Comparison of ENCODE assay signal across 10 mouse cellular contexts in the genomic region with DNA sequence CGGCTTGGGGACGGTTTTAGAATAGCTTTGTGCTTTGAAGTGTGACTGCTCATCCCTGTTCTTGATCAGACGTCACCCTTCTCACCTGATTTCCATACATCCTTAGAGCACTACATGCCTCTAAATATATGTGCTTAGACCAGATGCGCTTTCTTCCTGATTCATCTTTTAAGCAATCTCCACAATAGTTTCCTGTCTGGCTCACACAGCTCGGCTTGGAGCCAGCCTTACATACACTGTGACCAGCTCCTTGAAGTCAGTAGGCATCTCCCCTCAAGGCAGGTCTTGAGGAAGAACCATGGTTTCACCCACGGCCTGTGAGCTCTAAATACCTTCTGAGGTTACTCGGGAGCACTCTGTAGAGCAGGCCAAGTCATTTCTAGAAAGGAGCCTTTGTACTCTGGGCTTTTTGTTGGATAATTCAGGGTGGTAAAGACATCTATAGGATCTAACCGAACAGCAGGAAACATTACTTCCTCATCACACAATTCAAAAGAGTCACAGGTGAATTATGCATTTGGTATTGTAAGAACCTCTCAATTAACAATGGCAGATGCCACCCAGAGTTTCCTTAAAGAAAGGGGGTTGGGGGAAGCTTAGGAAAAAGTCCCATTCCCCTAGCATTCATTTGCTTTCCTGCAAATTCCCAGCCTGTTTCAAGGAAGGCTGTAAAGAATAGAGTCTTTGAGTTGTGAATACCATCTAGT.
DNase-seq lines count a peak whose midpoint lies in the region; ATAC-seq and TF ChIP-seq lines count a peak whose summit lies in the region.
"Had no signal": no experiment of that assay in that cellular context is flagged by ENCODE, and none has a peak within 500 bp of the region (broad histone marks: within the 10 kb centered on the region; RNA-seq: fewer than 3 reads in every experiment).

No protein-coding gene starts in this region.

- TF ChIP-seq EP300 in lung, postnatal 0 days (IDR thresholded peaks at IDR 0.05): no peak

- no peaks in the 10 kb centered on the region for H3K36me3 ChIP-seq in heart, embryonic 15.5 days
- no peaks in the 10 kb centered on the region for H3K36me3 ChIP-seq in lung, postnatal 0 days (ENCODE audit: insufficient read depth, low read length)
- peaks cover 36% of the 10 kb centered on the region for H3K36me3 ChIP-seq in neural tube, embryonic 12.5 days

- DNase-seq in heart, postnatal 25 days (ENCODE audit: low spot score): no peak
- DNase-seq in lung, postnatal 0 days (ENCODE audit: low spot score): peak; percentile 21
- DNase-seq in lung, postnatal 14 days: no peak
- peak; percentile 49 for DNase-seq in fat pad, adult 2 months (ENCODE audit: extremely low read depth, low read depth, low spot score)
- no peak for DNase-seq in urinary bladder, postnatal 25 days (ENCODE audit: low spot score)
- no peak for DNase-seq in retina, embryonic 14.5 days (ENCODE audit: low spot score)

- H3K4me2 ChIP-seq in heart, embryonic 15.5 days: no peak overlapping the region
- no peak overlapping the region for H3K4me2 ChIP-seq in lung, postnatal 0 days (replicated peaks; ENCODE audit: low read depth, low read length)
- no peak overlapping the region for H3K4me2 ChIP-seq in neural tube, embryonic 12.5 days (replicated peaks)

- no peak overlapping the region for H3K9ac ChIP-seq in heart, embryonic 15.5 days
- no peak overlapping the region for H3K9ac ChIP-seq in lung, postnatal 0 days (replicated peaks; ENCODE audit: low read depth)
- H3K9ac ChIP-seq in neural tube, embryonic 12.5 days: no peak overlapping the region

- WGBS in heart, embryonic 15.5 days: 74% methylated on average over 8 of the region's 8 CpGs
- whole genome bisulfite sequencing in lung, postnatal 0 days: 64% methylated on average over 8 of the region's 8 CpGs
- 43% methylated on average over 8 of the region's 8 CpGs for WGBS in neural tube, embryonic 12.5 days

- H3K4me3 ChIP-seq in heart, embryonic 15.5 days: no peak overlapping the region
- no peak overlapping the region for H3K4me3 ChIP-seq in lung, postnatal 0 days (ENCODE audit: low read depth, low read length)
- H3K4me3 ChIP-seq in neural tube, embryonic 12.5 days: no peak overlapping the region

- no peaks in the 10 kb centered on the region for H3K9me3 ChIP-seq in heart, embryonic 15.5 days (replicated peaks)
- no peaks in the 10 kb centered on the region for H3K9me3 ChIP-seq in lung, postnatal 0 days (ENCODE audit: low read length)
- H3K9me3 ChIP-seq in neural tube, embryonic 12.5 days: no peaks in the 10 kb centered on the region

- no peak for ATAC-seq in heart, embryonic 15.5 days (replicated peaks; ENCODE audit: insufficient number of reproducible peaks, insufficient read depth, low FRiP score, low read depth)
- no peak for ATAC-seq in lung, postnatal 0 days
- 0 out of 2 replicates have a peak, but pooled peaks have one; percentile 13 for ATAC-seq in neural tube, embryonic 12.5 days (ENCODE audit: low FRiP score, low read depth)
- ATAC-seq: inflammation-experienced regulatory T-cells, adult 6 months had no signal

- H3K27ac ChIP-seq in heart, embryonic 15.5 days: 0 out of 2 replicates have a peak overlapping the region, but pooled peaks have one; percentile 2
- H3K27ac ChIP-seq in lung, postnatal 0 days (ENCODE audit: low read length): no peak overlapping the region
- H3K27ac ChIP-seq in neural tube, embryonic 12.5 days: no peak overlapping the region
- H3K27ac ChIP-seq: macrophage had no signal

- H3K27me3 ChIP-seq in heart, embryonic 15.5 days: no peaks in the 10 kb centered on the region
- H3K27me3 ChIP-seq in lung, postnatal 0 days (replicated peaks; ENCODE audit: insufficient read depth, low read length): no peaks in the 10 kb centered on the region
- H3K27me3 ChIP-seq in neural tube, embryonic 12.5 days (replicated peaks): no peaks in the 10 kb centered on the region

- intact Hi-C loops in heart, postnatal 25 days (cut with DNase I): loop anchor here (5.0 kb wide), 2 partner anchors 33 to 53 kb away; no protein-coding TSS in a partner anchor

- H3K4me1 ChIP-seq in heart, embryonic 15.5 days (replicated peaks): no peaks in the 10 kb centered on the region
- peaks cover 3% of the 10 kb centered on the region; the same call in 1 of the 2 replicates for H3K4me1 ChIP-seq in lung, postnatal 0 days (ENCODE audit: insufficient read depth, low read depth, low read length)
- H3K4me1 ChIP-seq in neural tube, embryonic 12.5 days: peaks cover 13% of the 10 kb centered on the region; the same call in 1 of the 2 replicates

- no peak for TF ChIP-seq CTCF in lung, postnatal 0 days (IDR thresholded peaks at IDR 0.05)

Comparison
In these comparisons a context has a peak if more than half of its experiments do, and no peak if none do; other contexts are left out.
1. DNase-seq: peak in lung, postnatal 0 days (single experiment) and fat pad, adult 2 months (single experiment); none in heart, postnatal 25 days (single experiment), lung, postnatal 14 days (single experiment), urinary bladder, postnatal 25 days (single experiment) and retina, embryonic 14.5 days (single experiment).